Mouse (Mus musculus): ENCODE data around the gene Manba. TPM values are rescaled to one million over a fixed set of nuclear protein-coding genes. Genes with fewer than 3 reads are reported as not detected.

Gene Manba
- polyA plus RNA-seq, 1 experiment from 2014 or later = 5.1 TPM

DNA sequence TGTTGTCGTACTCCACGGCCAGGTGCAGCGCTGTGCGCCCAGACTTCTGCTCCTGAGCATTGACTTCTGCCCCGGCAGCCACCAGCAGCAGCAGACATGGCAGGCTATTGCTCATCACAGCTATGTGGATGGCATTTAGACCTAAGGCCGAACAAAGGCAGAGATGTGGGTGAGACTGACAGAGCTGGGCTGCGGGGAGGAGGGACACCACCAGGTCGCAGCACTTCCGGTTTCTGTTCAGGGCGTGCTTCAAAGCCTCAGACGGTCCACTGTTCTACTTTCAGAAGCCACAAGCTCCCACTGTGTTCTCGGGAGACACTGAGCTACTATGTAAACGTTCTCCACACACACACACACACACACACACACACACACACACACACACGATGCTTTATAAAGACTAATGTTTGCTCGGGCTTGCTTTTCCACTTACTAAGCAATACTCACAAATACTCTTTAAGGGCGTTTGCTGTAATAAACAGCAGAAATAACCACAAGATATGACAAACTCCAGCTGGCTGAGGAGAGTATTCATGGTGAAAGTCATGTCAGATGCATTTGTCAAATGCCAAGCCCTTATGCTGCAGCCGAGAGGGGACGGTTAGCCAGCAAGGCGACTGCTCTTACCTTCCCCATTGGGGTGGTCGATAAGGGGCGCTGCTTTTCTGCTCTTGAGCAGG is 109.0 kb downstream of the Manba start:
- ATAC-seq (ENCODE audit: low FRiP score, low read depth) = no peak
- H3K9ac ChIP-seq = no peak overlapping the region
- no peaks in the 10 kb centered on the region for H3K9me3 ChIP-seq
- peaks cover 42% of the 10 kb centered on the region for H3K36me3 ChIP-seq
- H3K4me2 ChIP-seq (replicated peaks) = no peak overlapping the region
- H3K27me3 ChIP-seq (replicated peaks) = no peaks in the 10 kb centered on the region
- H3K4me3 ChIP-seq = no peak overlapping the region
- H3K27ac ChIP-seq = no peak overlapping the region
- WGBS = 84% methylated on average over 21 of the region's 21 CpGs
- H3K4me1 ChIP-seq = no peaks in the 10 kb centered on the region

DNA sequence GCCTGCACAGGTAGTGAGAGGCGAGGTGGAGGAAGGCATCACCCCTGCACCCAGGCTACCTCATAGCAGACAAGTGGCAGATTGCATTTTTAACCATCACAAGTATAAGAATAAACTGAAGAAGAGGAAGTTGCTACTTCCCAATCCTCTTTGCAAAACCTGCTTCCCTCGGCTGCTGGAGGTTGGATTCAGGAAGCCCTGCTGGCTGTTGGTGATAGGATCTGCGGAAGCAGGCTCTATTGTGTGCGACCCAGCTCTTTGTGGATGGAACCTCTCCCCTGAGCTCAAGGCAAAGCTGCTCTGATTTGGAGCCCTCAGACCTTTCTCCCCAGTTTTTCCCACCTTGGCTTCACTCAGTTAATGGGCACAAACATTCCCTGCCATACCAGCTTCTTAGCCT is 111.6 kb downstream of the Manba start:
- H3K27me3 ChIP-seq (replicated peaks) = no peaks in the 10 kb centered on the region
- ATAC-seq (ENCODE audit: low FRiP score, low read depth) = no peak
- no peaks in the 10 kb centered on the region for H3K9me3 ChIP-seq
- H3K4me3 ChIP-seq = no peak overlapping the region
- H3K36me3 ChIP-seq = peaks cover 33% of the 10 kb centered on the region
- H3K4me1 ChIP-seq = no peaks in the 10 kb centered on the region
- H3K27ac ChIP-seq = no peak overlapping the region
- H3K4me2 ChIP-seq (replicated peaks) = no peak overlapping the region
- 83% methylated on average over 4 of the region's 4 CpGs for WGBS
- H3K9ac ChIP-seq = no peak overlapping the region

DNA sequence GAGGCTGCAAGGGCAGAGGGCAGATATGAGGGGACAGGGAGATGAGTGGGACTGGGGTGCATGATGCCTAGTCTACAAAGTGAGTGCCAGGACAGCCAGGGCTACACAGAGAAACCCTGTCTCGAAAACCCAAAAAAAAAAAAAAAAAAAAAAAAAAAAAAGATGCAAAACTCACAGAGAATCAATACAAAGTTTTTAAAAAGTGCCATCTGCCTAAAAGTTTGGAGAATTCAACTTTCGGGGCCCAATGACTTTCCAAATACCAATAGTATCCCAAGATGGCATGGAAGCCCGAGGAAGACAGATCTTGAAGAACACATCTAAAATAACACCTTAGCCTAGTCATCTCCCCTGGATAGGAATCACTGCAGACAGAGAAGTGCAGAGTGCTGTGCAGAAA is 112.9 kb downstream of the Manba start:
- no peak overlapping the region for H3K4me3 ChIP-seq
- H3K27ac ChIP-seq = no peak overlapping the region
- H3K9ac ChIP-seq = no peak overlapping the region
- H3K27me3 ChIP-seq (replicated peaks) = no peaks in the 10 kb centered on the region
- H3K36me3 ChIP-seq = peaks cover 37% of the 10 kb centered on the region
- 86% methylated on average over 3 of the region's 3 CpGs for WGBS
- H3K4me2 ChIP-seq (replicated peaks) = no peak overlapping the region
- H3K9me3 ChIP-seq = no peaks in the 10 kb centered on the region
- H3K4me1 ChIP-seq = no peaks in the 10 kb centered on the region
- no peak for ATAC-seq (ENCODE audit: low FRiP score, low read depth)

GRCm38 (mm10) chr3:135602731-135603130 is 117.3 kb downstream of the Manba start:
- Histone ChIP-seq H3K9me3 (no peaks in the 10 kb centered on the region), H3K4me3 (no peak overlapping the region), H3K9ac (no peak overlapping the region), H3K27ac (no peak overlapping the region), H3K4me1 (no peaks in the 10 kb centered on the region), H3K27me3 (replicated peaks) (no peaks in the 10 kb centered on the region), H3K36me3 (peaks cover 44% of the 10 kb centered on the region), H3K4me2 (replicated peaks) (no peak overlapping the region)
- WGBS = 87% methylated on average over 10 of the region's 10 CpGs
- ATAC-seq (ENCODE audit: low FRiP score, low read depth) = no peak

DNA sequence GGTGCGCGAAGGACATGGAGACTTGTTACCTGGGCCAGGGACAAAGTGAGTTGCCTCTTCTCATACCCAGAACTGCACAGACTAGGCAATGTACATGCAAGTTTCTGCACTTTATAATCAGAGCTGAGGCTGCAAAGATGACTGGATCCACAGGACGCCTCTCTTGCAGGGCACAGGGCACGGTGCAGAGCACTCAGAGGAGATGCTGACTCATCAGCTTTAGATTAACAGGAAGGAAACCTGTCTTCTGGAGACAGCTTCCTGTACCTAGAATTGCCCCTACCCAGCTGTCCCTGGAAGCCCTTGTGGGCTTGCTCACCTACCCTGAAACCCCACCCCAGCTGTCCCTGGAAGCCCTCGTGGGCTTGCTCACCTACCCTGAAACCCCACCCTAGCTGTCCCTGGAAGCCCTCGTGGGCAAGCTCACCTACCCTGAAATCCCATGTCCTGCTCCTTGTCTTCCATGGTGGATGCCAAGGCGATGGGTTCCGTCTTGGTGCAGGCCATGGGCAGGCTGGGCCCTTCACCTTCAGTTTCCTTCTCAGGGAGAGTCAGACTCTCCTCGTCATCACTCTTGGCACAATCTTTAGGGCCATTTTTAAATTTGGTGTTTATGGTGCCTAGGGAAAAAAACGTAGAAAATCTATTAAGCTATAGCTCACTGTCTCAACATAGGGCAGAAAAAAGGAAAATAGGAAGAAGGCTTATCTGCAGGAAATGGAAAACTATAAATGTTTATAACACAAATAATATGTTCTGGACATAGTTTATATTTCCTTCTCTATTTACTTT is 119.4 kb downstream of the Manba start:
- Histone ChIP-seq H3K36me3 (peaks cover 44% of the 10 kb centered on the region), H3K9me3 (no peaks in the 10 kb centered on the region), H3K4me3 (no peak overlapping the region), H3K4me1 (no peaks in the 10 kb centered on the region), H3K27me3 (replicated peaks) (no peaks in the 10 kb centered on the region), H3K4me2 (replicated peaks) (no peak overlapping the region), H3K9ac (no peak overlapping the region), H3K27ac (no peak overlapping the region)
- no peak for ATAC-seq (ENCODE audit: low FRiP score, low read depth)
- 92% methylated on average over 10 of the region's 10 CpGs for WGBS

DNA sequence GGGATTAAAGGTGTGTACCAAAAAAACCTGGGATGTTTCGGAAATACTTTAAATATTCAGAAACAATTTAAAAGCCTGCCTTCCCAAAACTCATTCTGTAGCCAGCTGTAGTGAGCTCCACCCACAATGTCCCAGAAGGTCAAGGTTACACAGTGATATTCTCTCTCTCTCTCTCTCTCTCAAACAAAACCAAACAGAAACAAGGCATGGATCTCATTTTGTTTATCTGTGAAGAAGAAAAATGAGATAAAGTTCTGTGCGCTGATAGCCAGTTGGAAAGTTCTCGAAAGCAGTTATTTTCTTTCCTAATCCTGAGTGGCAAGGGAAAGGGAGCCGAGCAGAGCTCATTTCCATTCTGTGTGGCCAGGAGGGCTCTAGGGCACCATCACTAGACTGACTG is 120.1 kb downstream of the Manba start:
- Histone ChIP-seq H3K27ac (no peak overlapping the region), H3K4me3 (no peak overlapping the region), H3K9me3 (no peaks in the 10 kb centered on the region), H3K9ac (no peak overlapping the region), H3K36me3 (peaks cover 41% of the 10 kb centered on the region), H3K4me1 (no peaks in the 10 kb centered on the region), H3K27me3 (replicated peaks) (no peaks in the 10 kb centered on the region), H3K4me2 (replicated peaks) (no peak overlapping the region)
- no peak for ATAC-seq (ENCODE audit: low FRiP score, low read depth)
- 89% methylated on average over 4 of the region's 4 CpGs for WGBS

DNA sequence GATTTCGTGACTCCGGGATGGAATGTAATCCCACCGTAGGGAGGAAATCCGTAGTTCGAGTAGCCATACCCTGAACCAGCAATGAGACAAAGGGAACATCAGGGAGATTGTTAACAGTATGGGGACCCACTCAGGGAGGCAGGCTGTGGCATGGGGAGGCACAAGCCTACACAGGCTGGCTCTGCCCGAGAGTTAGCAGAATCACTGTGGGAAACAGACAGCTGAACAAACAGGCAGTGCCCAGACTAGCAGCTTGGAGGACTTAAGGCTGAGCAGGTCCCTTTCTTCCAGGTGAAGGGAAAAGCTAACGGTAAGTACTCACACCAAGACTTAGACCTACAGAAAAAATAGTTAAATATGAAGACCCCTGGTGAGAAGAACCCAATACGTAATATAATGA is 121.2 kb downstream of the Manba start:
- no peak overlapping the region for H3K9ac ChIP-seq
- no peak overlapping the region for H3K4me2 ChIP-seq (replicated peaks)
- no peaks in the 10 kb centered on the region for H3K4me1 ChIP-seq
- no peak for ATAC-seq (ENCODE audit: low FRiP score, low read depth)
- 87% methylated on average over 8 of the region's 8 CpGs for WGBS
- no peak overlapping the region for H3K27ac ChIP-seq
- no peaks in the 10 kb centered on the region for H3K27me3 ChIP-seq (replicated peaks)
- no peak overlapping the region for H3K4me3 ChIP-seq
- no peaks in the 10 kb centered on the region for H3K9me3 ChIP-seq
- peaks cover 38% of the 10 kb centered on the region for H3K36me3 ChIP-seq

DNA sequence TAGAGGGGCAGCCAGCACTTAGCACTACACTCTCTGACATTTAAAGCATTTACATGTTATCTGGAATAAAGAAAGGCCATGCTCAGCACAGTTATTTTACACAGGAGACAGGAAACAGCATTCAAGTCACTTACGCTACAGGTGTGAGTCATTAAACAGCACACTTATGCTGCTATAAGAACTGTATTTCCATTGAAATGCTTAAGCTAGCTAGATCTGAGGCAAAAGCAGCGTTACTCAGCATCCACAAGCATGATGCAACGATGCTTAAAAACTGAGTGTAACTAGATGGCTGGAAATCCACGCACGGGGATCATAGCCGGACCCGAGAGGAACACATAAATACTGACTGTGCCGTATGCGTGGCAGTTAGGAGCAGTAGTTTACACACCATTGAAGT is 121.6 kb downstream of the Manba start:
- Histone ChIP-seq H3K27ac (no peak overlapping the region), H3K4me2 (replicated peaks) (no peak overlapping the region), H3K4me1 (no peaks in the 10 kb centered on the region), H3K4me3 (no peak overlapping the region), H3K9ac (no peak overlapping the region), H3K27me3 (replicated peaks) (no peaks in the 10 kb centered on the region), H3K9me3 (no peaks in the 10 kb centered on the region), H3K36me3 (peaks cover 37% of the 10 kb centered on the region)
- WGBS = 93% methylated on average over 9 of the region's 9 CpGs
- no peak for ATAC-seq (ENCODE audit: low FRiP score, low read depth)

DNA sequence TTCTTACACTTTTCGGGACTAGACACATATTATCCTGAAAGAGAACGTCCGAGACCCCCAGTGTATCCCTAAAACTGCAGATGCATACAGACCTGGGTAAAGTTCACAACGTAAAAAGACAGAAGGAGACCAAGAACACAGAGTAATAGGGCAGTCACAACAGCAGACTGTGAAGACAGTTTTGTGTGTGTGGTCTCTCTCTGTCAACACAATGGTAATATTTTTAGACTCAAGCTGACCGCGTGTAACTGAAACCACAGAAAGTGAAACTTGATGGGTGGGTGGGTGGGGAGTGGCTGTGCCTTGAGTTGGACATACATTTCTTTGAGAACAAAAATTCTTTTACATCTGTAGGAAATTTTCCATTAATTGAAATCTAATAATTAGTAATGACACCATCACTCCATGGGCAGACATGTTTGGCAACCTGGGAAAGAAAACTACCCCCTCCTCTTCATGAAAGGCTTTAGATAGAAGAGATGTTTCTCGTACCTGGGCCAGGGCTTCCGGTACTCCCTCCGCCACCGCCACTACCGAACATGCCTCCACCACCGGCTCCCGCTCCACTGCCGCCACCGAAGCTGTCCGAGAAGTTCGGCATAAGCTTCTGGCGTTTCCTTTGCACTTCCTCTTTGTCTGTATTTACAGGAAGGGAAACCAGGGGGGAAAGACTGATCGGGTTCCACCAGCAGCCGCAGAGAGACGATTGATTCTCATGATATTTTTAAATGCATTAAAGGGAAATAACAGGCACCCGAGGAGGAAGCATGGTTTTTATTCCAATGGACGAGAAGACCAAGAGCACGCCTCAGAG is 122.5 kb downstream of the Manba start:
- Histone ChIP-seq H3K27me3 (replicated peaks) (no peaks in the 10 kb centered on the region), H3K27ac (no peak overlapping the region), H3K4me1 (no peaks in the 10 kb centered on the region), H3K36me3 (peaks cover 39% of the 10 kb centered on the region), H3K4me2 (replicated peaks) (no peak overlapping the region), H3K9ac (no peak overlapping the region), H3K4me3 (no peak overlapping the region), H3K9me3 (no peaks in the 10 kb centered on the region)
- 93% methylated on average over 24 of the region's 24 CpGs for WGBS
- ATAC-seq (ENCODE audit: low FRiP score, low read depth) = no peak

- no peak overlapping the region for H3K4me3 ChIP-seq
- H3K4me1 ChIP-seq = no peaks in the 10 kb centered on the region
- H3K36me3 ChIP-seq = peaks cover 35% of the 10 kb centered on the region
- no peak overlapping the region for H3K27ac ChIP-seq
- H3K27me3 ChIP-seq (replicated peaks) = no peaks in the 10 kb centered on the region
- no peak for ATAC-seq (ENCODE audit: low FRiP score, low read depth)
- 47% methylated on average over 3 of the region's 3 CpGs for whole genome bisulfite sequencing
- H3K4me2 ChIP-seq (replicated peaks) = no peak overlapping the region
- no peaks in the 10 kb centered on the region for H3K9me3 ChIP-seq
- no peak overlapping the region for H3K9ac ChIP-seq
Measured at GRCm38 (mm10) chr3:135610221-135610620, 124.8 kb downstream of the Manba start.

GRCm38 (mm10) chr3:135614376-135614775 is 129.0 kb downstream of the Manba start:
- H3K9ac ChIP-seq = no peak overlapping the region
- no peak for ATAC-seq (ENCODE audit: low FRiP score, low read depth)
- peaks cover 42% of the 10 kb centered on the region for H3K36me3 ChIP-seq
- no peak overlapping the region for H3K4me3 ChIP-seq
- H3K27ac ChIP-seq = no peak overlapping the region
- no peaks in the 10 kb centered on the region for H3K4me1 ChIP-seq
- WGBS = 89% methylated on average over 3 of the region's 3 CpGs
- H3K9me3 ChIP-seq = no peaks in the 10 kb centered on the region
- no peaks in the 10 kb centered on the region for H3K27me3 ChIP-seq (replicated peaks)
- H3K4me2 ChIP-seq (replicated peaks) = no peak overlapping the region

DNA sequence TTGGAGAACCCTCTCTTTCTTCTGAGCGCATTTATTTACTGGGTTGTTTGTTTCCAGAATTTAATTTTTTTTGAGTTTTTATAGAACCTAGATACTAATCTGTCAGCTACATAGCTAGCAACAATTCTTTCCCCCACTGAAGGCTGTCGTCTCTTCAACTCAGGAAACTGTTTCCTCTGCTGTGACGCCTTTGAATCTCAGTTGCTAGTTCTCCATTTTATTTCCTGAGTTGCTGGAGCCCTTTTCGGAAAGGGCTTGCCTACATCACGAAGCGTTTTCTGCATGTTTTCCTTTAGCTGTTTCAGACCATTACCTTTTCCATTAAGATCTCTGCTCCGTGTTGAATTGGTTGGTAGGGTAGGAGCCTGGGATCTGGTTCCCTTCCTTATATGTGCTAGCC is 131.3 kb downstream of the Manba start:
- Histone ChIP-seq H3K9ac (no peak overlapping the region), H3K4me1 (no peaks in the 10 kb centered on the region), H3K9me3 (no peaks in the 10 kb centered on the region), H3K27me3 (replicated peaks) (no peaks in the 10 kb centered on the region), H3K4me3 (no peak overlapping the region), H3K27ac (no peak overlapping the region), H3K4me2 (replicated peaks) (no peak overlapping the region), H3K36me3 (peaks cover 39% of the 10 kb centered on the region)
- WGBS = 91% methylated on average over 7 of the region's 7 CpGs
- ATAC-seq (ENCODE audit: low FRiP score, low read depth) = no peak
